Mouse (Mus musculus) CD4-positive, CD25-positive, alpha-beta regulatory T cell (primary cell): ENCODE data around the gene Slc25a51. TPM values are rescaled to one million over a fixed set of nuclear protein-coding genes. Genes with fewer than 3 reads are reported as not detected.

ENCODE experiments used
- polyA plus RNA-seq: library from polyadenylated mRNA; unstranded; fragments of 100-300 nt; shearing (Covaris generic); gene quantifications from one replicate; pipeline ENCODE4 v1.2.1, GENCODE M21; 2017

The Slc25a51 gene
- polyA plus RNA-seq, result 27.5 TPM

DNA sequence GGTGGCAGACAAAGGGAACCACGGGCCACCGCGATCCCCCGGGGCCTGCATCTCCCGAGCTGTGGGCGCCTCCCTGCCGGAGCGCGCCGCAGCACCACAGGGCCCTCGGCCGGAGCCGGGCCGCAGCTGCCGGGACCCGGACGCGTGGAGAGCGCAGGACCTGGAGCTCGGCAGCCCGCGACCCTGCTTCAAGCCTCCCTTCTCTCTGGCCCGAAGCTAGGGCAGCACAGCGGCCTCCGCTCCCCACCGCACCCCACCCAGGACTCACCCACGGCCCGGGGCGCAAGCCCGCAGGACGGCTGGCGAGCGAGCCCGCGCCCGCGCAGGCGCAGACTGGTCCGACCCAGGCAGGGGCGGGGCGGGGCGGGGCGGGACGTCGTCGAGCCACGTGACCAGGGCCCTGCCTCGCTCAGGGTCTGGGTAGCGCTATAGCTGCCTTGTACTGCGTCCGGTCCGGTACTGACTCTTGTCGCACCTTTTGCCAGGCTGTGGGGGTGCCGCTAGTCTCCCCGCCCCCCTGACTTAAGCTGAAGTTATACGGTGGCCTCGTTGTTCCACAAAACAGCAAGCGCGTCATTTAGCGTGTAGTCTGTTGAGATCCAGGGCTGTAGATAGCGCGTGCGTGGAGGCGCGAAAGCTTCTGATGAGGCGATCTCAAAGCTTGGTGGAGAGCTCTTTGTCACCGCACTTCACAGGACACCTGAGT lies at the start of gene Slc25a51:
Gene Slc25a51 (minus strand): TSS at position 340 of the 706 bp plus-strand sequence.

Other genes starting within 250 kb of the Slc25a51 start
- gene Frmpd1, start 223.9 kb downstream of the Slc25a51 start, polyA plus RNA-seq, result not detected
- gene Trmt10b, start 111.6 kb downstream of the Slc25a51 start, polyA plus RNA-seq, result 20.4 TPM
- 23.2 TPM for gene Dcaf10, start 66.7 kb downstream of the Slc25a51 start, polyA plus RNA-seq
- 115 TPM for gene Exosc3, start 66.0 kb downstream of the Slc25a51 start, polyA plus RNA-seq
- 0.85 TPM for gene Shb, start 123.7 kb upstream of the Slc25a51 start, polyA plus RNA-seq